Mouse (Mus musculus): ENCODE measurements around the gene Dcaf10.
"Not testable (repeated sequence)": the region's sequence is repeated elsewhere in the genome, so short reads cannot be mapped to it uniquely, and the experiment has no call there.

Dcaf10 gene

DNA sequence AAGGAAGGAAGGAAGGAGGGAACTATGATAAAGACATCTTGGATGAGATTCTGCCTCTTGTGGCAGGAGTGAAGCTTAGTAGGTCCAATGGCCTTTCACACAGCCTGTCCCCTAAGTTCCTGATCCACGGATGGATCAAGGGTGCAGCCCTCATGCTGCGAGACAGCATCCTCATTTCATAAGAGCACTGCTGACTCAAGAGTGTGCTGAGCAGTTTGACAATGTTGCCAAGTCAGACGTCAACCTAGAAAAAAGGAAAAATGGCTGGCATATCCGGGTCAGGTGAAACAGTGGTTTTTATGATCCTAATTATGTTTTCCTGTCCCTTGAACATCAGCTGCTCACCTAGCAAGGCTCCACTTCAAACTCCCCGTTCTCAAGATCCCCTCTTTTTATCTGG is 51.8 kb downstream of the Dcaf10 start:
- in situ Hi-C loops (cut with MseI, MboI) = no loop called here

DNA sequence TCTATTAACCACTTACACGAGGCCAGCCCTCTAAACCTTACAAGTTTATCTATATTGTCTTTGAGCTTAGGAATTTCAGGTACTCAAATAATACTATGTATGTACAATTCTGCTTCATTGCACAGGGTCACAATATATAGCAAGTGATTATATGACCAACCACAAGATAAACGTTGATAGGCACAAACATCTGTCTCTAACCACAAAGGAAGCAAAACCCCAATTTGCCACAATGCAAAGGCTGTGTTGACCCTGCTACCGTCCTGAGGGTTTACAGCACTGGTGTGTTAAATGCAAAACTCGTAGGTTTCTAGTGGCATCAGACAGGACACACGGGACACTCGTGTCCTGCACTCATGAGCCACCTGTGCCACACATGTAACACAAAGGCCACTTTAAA is 54.3 kb downstream of the Dcaf10 start:
- in situ Hi-C loops (cut with MseI, MboI) = not testable (repeated sequence)

DNA sequence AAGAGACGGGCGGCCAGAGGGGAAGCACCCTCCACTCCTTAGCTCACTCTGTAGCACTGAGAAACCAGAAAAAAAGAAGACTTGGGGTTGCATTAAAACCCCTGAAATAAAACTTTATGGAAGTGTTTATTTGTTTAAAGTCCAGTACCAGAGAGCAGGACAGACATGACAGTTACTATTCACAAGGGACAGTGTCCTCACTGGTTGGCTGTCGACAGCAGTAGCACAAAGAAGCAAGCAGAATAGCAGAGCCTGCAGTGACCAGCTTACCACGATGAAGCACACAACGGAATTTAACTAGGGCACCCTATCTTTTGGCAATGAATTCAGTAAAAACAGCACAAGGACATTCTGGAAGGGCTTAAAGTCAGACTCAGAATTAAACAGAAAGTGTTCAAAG is 56.4 kb downstream of the Dcaf10 start:
- in situ Hi-C loops (cut with MseI, MboI) = not testable (repeated sequence)

DNA sequence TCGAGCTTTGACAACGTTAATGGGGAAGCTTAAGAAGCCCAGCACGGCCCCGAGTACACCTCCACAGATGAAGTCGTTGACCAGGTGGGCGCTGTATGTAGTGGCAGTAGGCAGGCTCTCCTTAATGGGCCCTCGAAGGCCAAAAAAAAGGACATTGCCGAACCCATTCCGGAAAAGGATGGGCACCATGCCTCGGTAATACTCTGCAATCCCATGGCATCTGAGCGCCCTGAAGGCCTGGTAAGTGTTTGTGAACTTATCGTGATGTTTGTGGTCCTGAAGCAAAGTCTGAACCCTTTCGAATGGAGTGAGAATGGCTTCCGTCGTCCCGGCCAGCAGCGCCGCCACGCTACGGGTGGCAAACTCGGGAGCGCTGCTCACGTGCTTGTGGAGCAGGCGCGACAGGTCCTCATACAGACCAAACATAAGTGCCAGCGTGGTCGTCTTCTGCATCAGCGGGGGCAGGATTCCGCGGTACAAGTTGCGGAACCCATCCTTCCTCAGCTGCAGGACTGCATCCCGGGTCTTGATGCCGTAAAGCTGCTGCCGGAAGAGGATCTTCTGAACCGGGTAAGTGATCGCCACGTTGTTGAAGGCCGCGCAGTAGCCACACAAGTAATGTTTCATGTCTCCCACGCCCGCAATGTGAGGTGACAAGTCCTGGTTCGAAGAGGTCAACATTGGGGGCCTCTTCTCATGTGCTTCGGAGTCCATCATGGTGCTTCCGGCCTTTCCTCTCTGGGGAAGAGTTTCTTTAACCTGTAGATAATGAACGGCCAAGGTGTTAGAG is 57.7 kb downstream of the Dcaf10 start:
- in situ Hi-C loops (cut with MseI, MboI) = loop anchor here in 1 of 2 experiments (25.0 kb wide), 1 partner anchor 413 kb away; no protein-coding TSS in a partner anchor

DNA sequence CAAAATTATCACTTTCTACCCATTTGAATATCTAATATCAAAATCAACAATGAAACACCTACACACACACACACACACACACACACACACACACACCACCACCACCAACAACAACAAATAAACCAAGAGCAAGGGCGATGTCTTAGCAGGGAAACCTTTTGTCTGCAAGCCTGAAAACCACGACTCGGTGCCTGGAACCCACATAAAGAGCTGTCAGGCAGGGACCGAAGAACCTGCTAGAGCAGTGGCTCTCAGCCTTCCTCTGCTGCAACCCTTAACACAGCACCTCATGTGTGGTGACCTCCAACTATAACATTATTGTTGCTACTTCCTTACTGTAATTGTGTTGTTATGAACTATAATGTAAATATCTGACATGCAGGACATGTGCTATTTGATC is 60.4 kb downstream of the Dcaf10 start:
- in situ Hi-C loops (cut with MseI, MboI) = loop anchor here in 1 of 2 experiments (25.0 kb wide), 1 partner anchor 410 kb away; no protein-coding TSS in a partner anchor

DNA sequence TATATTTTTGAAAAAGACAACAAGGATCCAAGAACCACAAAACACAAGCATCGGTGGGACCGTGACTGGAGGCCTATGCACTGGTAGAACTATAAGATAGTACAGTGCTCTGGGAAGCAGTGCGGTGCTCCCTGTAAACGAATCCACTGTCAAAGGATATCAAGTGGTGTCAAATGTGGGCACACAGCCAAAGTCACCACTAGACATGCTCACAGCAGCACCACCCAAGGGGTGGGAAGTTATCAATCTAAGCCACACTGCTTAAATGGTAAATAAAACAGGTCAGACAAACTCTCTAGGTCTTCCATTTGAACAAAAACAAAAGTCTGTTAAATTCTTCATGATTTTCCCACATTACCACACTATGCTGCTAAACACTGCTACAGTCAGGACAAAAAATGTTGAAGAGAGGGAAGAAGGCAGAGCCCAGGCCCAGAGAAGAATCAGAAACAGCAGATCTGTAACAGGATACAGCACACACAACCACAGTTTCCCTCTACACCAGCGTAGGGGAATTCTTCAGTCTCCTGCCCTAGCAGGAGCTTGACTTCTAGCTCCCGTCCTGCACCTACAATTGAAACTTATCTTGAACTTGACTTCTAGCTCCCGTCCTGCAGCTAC is 61.1 kb downstream of the Dcaf10 start:
- in situ Hi-C loops (cut with MseI, MboI) = loop anchor here in 1 of 2 experiments (25.0 kb wide), 1 partner anchor 409 kb away; no protein-coding TSS in a partner anchor

DNA sequence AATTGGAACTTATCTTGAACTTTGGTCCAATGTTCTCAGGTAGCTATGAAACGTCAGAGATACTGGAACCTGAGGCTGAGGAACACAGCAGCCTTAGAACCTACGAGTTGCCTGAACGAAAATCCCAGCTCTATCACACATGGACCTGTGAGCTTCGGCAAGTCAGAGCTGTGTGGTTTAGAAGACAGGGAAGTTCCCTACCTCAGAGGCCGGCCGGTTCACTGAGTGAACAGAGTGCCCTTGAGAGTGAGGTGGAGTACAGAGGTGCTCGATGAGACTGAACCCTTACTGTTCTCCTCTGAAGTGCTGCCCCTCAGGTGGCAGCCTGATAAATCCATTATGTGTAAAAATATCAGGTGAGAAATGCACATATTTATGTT is 61.6 kb downstream of the Dcaf10 start:
- in situ Hi-C loops (cut with MseI, MboI) = loop anchor here in 1 of 2 experiments (25.0 kb wide), 1 partner anchor 409 kb away; no protein-coding TSS in a partner anchor

DNA sequence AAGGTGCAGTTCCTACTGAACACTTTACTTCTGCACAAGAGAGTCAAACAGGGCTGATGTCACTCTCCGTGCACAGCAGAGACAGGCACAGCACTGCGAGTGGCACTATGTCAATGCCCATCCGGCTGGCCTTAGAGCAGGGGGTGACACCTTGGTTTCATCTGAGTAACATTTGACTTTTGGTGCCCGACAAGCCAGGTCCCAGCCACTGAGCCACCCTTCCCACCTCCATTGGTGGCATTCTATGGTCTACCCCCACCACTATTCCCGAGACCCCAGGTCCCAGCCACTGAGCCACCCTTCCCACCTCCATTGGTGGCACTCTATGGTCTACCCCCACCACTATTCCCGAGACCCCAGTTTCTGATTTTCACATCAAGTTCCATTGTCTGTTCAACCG is 62.2 kb downstream of the Dcaf10 start:
- in situ Hi-C loops (cut with MseI, MboI) = loop anchor here in 1 of 2 experiments (25.0 kb wide), 1 partner anchor 408 kb away; no protein-coding TSS in a partner anchor

DNA sequence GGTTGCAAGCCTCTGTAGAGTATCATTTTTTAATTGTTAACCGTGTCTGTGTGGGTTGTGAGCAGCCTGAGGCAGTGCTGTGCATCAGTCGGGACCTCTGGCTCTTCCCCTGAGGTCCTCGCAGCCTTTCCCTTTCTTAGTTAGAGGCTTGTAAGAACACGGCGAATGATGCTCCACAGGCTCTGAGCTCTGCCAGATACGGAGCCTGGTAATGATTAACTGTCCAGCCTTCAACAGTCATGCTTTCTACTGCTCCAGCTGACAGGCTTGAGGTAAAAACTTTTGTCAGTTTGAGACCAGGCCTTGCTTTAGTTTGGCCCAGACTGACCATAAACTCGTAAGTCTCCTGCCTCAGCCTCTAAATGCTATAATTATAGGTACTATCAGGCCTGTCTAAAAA is 63.4 kb downstream of the Dcaf10 start:
- in situ Hi-C loops (cut with MseI, MboI) = loop anchor here in 1 of 2 experiments (25.0 kb wide), 1 partner anchor 407 kb away; no protein-coding TSS in a partner anchor

DNA sequence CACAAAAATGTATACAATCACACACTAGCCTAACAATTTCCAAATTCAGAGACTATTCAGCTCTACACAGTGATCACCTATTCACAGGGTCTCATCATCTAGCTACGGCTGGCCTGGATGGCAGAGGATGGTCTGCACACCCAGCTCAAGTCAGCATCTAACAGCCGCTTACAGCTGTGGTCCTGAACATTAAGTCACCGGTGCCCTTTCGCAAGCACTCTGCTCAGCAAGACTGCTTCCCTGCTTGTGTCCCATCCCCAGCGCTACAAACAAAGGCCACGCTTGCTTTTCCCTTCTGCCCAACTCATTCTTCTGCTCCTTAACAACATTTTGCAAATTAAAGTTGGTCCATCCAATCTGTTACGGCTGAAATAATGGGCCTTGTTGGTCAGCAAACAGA is 64.5 kb downstream of the Dcaf10 start:
- in situ Hi-C loops (cut with MseI, MboI) = loop anchor here in 1 of 2 experiments (25.0 kb wide), 1 partner anchor 406 kb away; no protein-coding TSS in a partner anchor

DNA sequence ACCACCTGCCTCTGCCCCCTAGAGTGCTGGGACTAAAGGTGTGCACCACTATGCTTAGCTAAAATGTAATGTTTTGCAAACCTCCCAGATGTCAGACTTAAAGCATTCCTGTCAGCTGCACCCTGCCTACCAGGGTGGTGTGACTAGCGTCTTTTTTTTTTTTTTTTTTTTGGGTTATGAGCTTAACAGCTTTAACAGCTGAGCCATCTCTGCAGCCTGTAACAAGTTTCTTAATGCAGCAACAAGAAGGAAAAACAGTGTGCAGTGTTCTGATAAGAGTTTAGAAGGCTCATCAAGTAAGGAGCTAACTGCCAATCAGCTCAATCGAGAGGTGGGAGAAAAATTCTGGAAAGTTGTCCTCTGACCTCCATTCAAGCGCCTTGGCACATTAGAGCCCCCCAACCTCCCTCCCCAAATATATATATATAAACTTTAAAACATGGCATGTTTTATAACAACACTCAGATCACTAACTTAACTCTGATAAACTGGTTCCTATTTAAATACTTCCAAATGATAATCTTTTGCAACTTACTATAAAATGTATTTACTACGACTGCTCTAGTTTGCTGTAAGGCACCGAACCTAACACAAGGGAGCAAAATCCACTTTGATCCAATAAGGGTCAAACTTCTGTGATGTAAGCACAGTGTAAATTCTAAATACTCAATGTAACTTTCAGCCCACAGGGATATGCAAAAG is 65.3 kb downstream of the Dcaf10 start:
- in situ Hi-C loops (cut with MseI, MboI) = loop anchor here in 1 of 2 experiments (25.0 kb wide), 1 partner anchor 405 kb away; no protein-coding TSS in a partner anchor

DNA sequence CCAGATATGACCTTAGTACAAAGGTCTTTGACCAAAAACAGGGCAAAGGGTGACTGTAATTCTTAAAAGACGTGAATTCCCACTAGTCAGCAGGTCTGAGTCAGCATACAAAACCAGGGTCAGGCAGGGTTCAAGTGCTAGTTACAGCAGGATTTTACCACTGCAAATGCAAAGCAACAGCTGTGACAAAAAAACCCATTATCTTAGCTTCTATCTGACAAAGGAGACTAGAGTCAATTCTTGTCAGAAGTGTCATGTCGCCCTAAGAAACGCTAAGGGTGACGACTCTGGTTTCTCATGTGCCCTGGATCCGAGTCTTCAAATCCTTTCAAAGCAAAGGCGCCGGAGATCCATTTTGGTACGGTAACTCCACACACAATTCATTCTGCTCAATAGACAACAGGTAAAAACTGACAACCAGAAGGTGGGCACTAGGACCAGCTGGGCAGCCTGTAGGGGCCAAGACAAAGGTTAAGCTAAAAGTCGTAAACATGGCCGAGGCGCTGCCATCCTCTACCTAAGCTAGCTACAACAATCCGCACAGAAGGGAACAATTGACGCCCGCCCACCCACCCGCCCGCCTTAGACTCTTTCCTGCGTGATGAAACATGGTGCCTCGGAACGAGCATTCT is 65.9 kb downstream of the Dcaf10 start:
- in situ Hi-C loops (cut with MseI, MboI) = loop anchor here in 1 of 2 experiments (25.0 kb wide), 1 partner anchor 404 kb away; no protein-coding TSS in a partner anchor

DNA sequence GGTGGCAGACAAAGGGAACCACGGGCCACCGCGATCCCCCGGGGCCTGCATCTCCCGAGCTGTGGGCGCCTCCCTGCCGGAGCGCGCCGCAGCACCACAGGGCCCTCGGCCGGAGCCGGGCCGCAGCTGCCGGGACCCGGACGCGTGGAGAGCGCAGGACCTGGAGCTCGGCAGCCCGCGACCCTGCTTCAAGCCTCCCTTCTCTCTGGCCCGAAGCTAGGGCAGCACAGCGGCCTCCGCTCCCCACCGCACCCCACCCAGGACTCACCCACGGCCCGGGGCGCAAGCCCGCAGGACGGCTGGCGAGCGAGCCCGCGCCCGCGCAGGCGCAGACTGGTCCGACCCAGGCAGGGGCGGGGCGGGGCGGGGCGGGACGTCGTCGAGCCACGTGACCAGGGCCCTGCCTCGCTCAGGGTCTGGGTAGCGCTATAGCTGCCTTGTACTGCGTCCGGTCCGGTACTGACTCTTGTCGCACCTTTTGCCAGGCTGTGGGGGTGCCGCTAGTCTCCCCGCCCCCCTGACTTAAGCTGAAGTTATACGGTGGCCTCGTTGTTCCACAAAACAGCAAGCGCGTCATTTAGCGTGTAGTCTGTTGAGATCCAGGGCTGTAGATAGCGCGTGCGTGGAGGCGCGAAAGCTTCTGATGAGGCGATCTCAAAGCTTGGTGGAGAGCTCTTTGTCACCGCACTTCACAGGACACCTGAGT is 66.7 kb downstream of the Dcaf10 start, which contains the start of gene Slc25a51:
TSS of gene Slc25a51 (minus strand) at position 340 of the 706 bp plus-strand sequence.
- in situ Hi-C loops (cut with MseI, MboI) = loop anchor here in 1 of 2 experiments (25.0 kb wide), 1 partner anchor 404 kb away; no protein-coding TSS in a partner anchor

DNA sequence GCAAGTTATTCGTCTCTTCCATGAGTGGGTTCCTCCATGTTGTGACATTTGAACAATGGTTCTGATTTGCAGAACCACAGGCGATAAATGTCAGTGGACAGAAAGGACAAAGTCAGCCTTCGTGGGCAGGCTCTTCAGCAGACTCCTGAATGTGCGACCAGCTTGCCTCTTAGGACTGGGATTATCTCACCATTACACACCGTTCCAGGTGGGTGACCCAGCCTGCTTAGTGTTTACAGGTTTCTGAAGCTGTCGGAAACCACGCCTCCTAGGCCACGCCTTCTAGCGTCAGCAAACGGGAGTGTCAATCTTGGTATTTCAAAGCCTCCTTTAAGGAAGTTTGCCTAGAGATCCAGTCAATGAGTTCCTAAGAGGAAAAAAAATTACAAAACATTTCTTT is 67.4 kb downstream of the Dcaf10 start:
- in situ Hi-C loops (cut with MseI, MboI) = loop anchor here in 1 of 2 experiments (25.0 kb wide), 1 partner anchor 403 kb away; no protein-coding TSS in a partner anchor

DNA sequence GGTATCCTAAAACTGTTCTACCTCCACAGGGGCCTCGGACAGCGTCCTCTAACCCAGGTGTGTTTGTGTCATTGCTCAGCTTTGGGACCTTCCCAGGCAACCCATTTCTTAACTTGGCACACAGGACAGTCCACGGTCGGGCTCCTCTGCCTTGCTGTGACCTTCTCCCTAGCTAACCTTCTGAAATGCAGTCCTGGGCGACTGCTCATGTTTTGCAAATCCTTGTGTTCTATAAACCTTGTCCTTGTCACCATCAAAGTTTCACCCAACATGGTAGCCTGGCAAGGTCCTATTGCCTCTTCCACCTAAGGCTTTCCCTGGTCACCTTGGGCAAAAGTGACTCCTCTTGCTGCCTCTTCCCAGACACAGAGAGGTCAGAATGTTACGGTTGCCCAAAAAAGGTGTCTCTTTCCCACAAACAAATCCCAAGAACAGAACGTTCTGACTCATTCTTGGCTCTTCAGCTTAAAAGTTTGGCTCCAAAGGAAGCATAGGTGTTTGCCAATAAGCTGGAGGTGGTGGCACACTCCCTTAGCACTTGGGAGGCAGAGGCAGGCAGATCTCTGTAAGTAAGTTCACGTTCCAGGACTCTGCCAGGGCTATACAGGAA is 69.4 kb downstream of the Dcaf10 start:
- in situ Hi-C loops (cut with MseI, MboI) = loop anchor here in 1 of 2 experiments (25.0 kb wide), 1 partner anchor 401 kb away; no protein-coding TSS in a partner anchor

DNA sequence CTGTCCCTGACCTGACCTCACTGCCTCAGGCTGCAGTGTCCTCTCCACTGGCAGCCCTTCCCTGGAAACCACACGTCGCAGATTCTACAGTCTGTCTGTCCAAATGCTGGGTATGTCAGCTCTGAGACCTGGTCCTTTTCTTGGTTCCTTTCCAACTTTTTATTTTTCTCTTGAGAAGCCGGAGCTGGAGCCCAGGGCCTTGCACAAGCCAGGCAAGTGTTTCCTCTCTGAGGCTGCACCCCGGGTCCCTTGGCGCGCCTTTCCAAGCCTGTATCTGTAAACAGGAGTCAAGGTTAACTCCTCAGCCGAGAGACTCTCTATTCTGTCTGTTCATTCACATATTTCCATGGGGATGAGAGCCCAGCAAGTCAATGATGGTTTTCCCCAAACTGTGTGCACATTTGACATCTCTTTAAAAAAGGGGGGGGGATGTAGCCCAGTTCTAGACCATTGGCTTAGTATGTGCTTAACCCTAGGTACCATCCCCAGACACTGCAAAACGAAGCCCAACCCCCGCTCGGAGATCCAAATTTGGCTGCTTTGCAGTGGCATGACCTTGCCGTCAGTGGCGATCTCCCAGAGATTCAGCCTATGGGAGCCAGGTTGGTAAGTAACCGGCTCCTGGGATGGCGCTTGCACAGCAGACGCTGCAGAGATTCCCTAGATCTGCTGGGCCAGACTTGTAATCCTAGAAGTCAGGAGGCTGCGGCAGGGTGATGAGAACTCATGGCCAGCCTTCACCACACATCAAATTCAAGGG is 70.7 kb downstream of the Dcaf10 start:
- in situ Hi-C loops (cut with MseI, MboI) = loop anchor here in 1 of 2 experiments (25.0 kb wide), 1 partner anchor 400 kb away; no protein-coding TSS in a partner anchor

DNA sequence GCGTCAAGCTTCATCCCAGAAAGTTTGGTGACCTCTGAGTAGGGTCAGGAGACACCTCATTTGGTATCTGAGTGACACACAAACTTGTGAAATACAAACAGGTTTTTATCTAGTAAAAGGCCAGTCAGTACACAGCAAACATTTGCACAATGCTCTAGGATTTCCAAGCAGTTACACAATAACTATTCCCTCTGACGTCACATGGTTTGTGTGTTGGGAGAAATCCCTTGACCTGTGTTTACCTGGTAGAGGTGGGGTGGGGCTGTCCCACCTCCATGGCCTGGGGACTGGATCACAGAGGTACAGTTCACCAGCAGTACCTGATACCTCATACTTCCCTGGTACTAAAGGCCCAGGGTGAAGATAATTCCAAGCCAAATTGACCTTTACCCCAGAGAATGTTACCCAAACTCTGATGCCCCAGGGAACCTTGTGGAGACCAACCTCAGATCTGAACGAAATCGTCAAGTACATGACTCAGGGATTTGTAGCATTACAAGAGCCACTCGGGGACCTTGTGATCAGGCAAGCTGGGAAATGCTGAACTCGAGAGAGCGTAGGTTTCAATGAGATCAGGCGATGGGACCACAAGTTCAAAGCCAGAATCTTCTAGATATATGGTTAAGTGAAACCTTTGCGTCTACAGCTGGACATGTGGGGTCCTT is 71.9 kb downstream of the Dcaf10 start:
- in situ Hi-C loops (cut with MseI, MboI) = loop anchor here in 1 of 2 experiments (25.0 kb wide), 1 partner anchor 398 kb away; no protein-coding TSS in a partner anchor

DNA sequence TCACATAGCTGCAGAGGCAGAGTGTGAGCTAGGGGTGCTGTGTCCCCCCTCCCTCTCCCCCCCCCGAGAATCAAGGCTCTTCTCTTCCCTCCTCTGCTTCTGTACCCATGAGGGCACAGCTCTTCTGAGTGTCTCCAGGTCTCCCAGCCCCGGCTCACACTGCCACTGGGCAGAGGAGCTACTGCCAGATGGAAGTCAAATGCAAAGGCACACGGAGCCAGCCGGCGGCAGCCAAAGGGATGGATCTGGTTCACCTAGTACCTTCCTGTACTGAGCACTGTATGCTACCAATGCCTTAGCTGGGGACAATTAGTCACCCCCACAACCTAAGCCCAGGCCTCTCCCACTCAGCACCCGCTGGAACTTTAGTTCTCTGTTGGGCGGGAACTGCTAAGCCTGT is 74.4 kb downstream of the Dcaf10 start:
- in situ Hi-C loops (cut with MseI, MboI) = loop anchor here (5.0 to 25.0 kb wide), 3 partner anchors 116 to 396 kb away; partner anchors contain the start of gene Shb (in 1 of the 2)

All from mouse trophoblast stem cell (cell line).